Mouse (Mus musculus): ENCODE measurements at regions not wholly inside any gene's neighbourhood (a gene's known extent, or its start where the extent isn't known, plus 50 kb on each side); places are given as distances from the start of the nearest gene placed in this dataset.
"Not testable (repeated sequence)": the region's sequence is repeated elsewhere in the genome, so short reads cannot be mapped to it uniquely, and the experiment has no call there.

- H3K27me3 ChIP-seq (ENCODE audit: insufficient read depth, low read length), result no peaks in the 10 kb centered on the region
- WGBS, result 45% methylated on average over 1 of the region's 1 CpGs
- no peaks in the 10 kb centered on the region for H3K9me3 ChIP-seq (ENCODE audit: low read depth, low read length)
- H3K4me2 ChIP-seq, result no peak overlapping the region
- H3K36me3 ChIP-seq (ENCODE audit: insufficient read depth), result no peaks in the 10 kb centered on the region
- no peak overlapping the region for H3K4me3 ChIP-seq (ENCODE audit: low read depth, low read length)
- no peaks in the 10 kb centered on the region for H3K4me1 ChIP-seq (ENCODE audit: insufficient read depth)
- TF ChIP-seq CTCF (IDR thresholded peaks at IDR 0.05; ENCODE audit: low read depth), result no peak
- H3K27ac ChIP-seq (ENCODE audit: low read depth), result no peak overlapping the region
- H3K9ac ChIP-seq, result no peak overlapping the region
- DNase-seq (peak; percentile 9), ATAC-seq (ENCODE audit: insufficient read depth) (no peak)
Measured at GRCm38 (mm10) chr19:33860658-33861057, 73.4 kb upstream of the Lipo1 start.

- H3K9me3 ChIP-seq (ENCODE audit: low read depth, low read length), result no peaks in the 10 kb centered on the region
- H3K4me3 ChIP-seq (ENCODE audit: low read depth, low read length), result no peak overlapping the region
- H3K27me3 ChIP-seq (ENCODE audit: insufficient read depth, low read length), result no peaks in the 10 kb centered on the region
- no peak for TF ChIP-seq CTCF (IDR thresholded peaks at IDR 0.05; ENCODE audit: low read depth)
- DNase-seq (no peak), ATAC-seq (ENCODE audit: insufficient read depth) (no peak)
- no peak overlapping the region for H3K4me2 ChIP-seq
- no peaks in the 10 kb centered on the region for H3K36me3 ChIP-seq (ENCODE audit: insufficient read depth)
- no peak overlapping the region for H3K27ac ChIP-seq (ENCODE audit: low read depth)
- no peaks in the 10 kb centered on the region for H3K4me1 ChIP-seq (ENCODE audit: insufficient read depth)
- WGBS, result 60% methylated on average over 4 of the region's 4 CpGs
- H3K9ac ChIP-seq, result no peak overlapping the region
Measured at GRCm38 (mm10) chr19:33851061-33851460, 63.8 kb upstream of the Lipo1 start.

- Histone ChIP-seq H3K4me1 (ENCODE audit: insufficient read depth) (no peaks in the 10 kb centered on the region), H3K4me2 (no peak overlapping the region), H3K9ac (no peak overlapping the region), H3K36me3 (ENCODE audit: insufficient read depth) (no peaks in the 10 kb centered on the region), H3K27ac (ENCODE audit: low read depth) (no peak overlapping the region), H3K27me3 (ENCODE audit: insufficient read depth, low read length) (no peaks in the 10 kb centered on the region), H3K9me3 (ENCODE audit: low read depth, low read length) (no peaks in the 10 kb centered on the region), H3K4me3 (ENCODE audit: low read depth, low read length) (no peak overlapping the region)
- no peak for DNase-seq
- TF ChIP-seq CTCF (IDR thresholded peaks at IDR 0.05; ENCODE audit: low read depth), result no peak
- no peak for ATAC-seq (ENCODE audit: insufficient read depth)
Measured at GRCm38 (mm10) chr19:33850611-33851010, 63.4 kb upstream of the Lipo1 start.

DNA sequence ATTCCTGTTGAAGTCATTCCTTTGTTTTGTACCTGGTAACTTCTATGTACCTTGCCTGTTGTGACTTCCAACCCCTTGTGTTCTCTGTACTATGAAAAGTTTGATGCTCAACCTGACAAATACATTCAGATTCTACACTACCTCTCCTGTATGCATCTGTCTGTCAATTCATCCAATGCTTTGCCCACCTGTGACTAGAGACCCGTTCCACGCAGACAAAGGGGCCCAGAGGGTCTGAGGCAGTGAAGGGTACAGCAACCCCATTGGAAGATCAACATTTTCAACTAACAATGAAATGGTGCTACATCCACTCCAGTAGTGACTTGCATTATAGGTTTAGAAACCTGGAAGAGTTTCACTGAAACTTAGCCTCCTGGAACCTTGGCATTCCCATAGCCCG, 62.9 kb upstream of the Lipo1 start:
- not testable (repeated sequence) for H3K36me3 ChIP-seq (ENCODE audit: insufficient read depth); H3K4me1 ChIP-seq (ENCODE audit: insufficient read depth); ATAC-seq (ENCODE audit: insufficient read depth); H3K27me3 ChIP-seq (ENCODE audit: insufficient read depth, low read length); H3K9me3 ChIP-seq (ENCODE audit: low read depth, low read length); H3K4me2 ChIP-seq; DNase-seq; H3K9ac ChIP-seq; H3K27ac ChIP-seq (ENCODE audit: low read depth); H3K4me3 ChIP-seq (ENCODE audit: low read depth, low read length)
- WGBS, result 76% methylated on average over 3 of the region's 3 CpGs

DNA sequence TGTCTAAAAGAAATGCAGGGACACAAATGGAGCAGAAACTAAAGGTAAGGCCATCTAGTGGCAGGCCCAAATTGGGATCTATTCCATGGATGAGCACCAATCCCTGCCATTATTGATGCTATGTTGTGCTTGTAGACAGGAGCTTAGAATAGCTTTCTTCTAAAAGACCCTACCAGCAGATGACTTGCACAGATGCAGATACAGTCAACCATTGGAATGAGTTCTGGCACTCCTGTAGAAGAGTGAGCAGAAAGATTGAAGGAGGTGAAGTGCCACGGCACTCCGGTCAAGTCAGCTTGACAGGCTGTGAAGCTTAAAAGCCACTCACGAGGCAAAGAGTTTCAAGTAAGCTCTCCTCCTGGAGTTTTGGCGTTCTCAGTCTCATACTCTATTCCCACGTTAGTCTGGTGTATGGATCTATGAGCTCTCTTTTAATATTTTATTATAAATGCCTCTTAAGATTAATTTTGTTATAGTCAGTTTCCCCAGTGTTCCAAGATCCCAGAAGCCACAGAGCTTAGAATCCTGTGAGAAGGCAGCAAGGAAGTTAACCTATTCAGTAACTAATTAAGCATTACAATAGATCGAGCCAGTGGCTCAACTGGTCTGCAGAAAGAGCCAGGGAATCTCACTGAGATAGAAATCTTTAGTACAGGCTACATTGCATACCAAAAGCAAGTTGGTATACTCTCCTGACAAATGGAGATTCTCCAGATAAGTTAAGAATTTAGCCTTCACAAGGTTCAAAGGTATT, 62.2 kb upstream of the Lipo1 start:
- not testable (repeated sequence) for H3K4me3 ChIP-seq (ENCODE audit: low read depth, low read length); DNase-seq; H3K4me1 ChIP-seq (ENCODE audit: insufficient read depth); H3K36me3 ChIP-seq (ENCODE audit: insufficient read depth); H3K27ac ChIP-seq (ENCODE audit: low read depth); H3K9me3 ChIP-seq (ENCODE audit: low read depth, low read length); H3K27me3 ChIP-seq (ENCODE audit: insufficient read depth, low read length); ATAC-seq (ENCODE audit: insufficient read depth); H3K9ac ChIP-seq; H3K4me2 ChIP-seq
- WGBS, result 77% methylated on average over 6 of the region's 6 CpGs

Data from lung, embryonic 14.5 days (tissue).